8 mouse cellular contexts compared by ENCODE assay signal in the genomic region with DNA sequence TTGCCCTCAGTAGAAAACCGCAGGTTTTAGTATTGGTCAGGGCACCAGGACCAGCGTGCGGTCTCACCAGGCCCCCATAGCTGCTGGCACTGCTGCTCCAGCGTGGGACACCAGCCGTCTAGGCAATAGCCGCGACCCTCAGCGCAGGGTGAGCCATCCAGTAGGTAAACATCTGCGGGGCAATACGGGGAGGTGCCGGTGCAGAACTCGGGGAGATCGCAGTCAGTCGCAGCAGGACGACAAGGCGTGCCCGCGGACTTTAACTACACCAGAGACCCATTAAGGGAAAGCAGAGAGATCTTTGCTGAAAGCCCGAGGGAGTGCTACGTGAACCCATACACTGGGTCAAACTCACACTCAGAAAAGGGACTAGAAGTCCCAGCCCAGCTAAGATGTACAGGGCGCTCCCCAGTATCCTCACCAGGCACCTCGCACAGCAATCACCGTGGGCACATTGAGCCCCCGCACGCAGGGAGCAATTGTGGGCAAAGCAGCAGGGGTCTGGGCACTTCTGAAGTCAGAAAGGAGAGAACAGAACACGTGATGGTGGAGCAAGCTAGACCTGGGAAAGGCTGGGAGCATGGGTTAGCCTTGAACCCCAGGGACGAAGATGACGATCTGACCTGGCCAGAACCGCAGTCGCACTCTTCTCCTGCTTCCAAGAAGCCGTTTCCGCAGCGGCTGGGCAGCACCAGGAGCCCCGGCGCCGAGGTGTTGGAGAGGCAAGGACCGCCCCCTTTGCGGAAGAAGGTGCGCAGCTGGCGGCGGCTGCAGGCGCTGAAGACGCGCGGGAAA. TPM values are rescaled to one million over a fixed set of nuclear protein-coding genes. Genes with fewer than 3 reads are reported as not detected.
A peak's percentile ranks its signal among the peaks of the same experiment; 100 is the strongest.
DNase-seq lines count a peak whose midpoint lies in the region; ATAC-seq and TF ChIP-seq lines count a peak whose summit lies in the region.

No protein-coding gene starts in this region.

- H3K27me3 ChIP-seq in heart, embryonic 11.5 days (ENCODE audit: control insufficient read depth, insufficient read depth, low read length) = peaks cover 59% of the 10 kb centered on the region
- H3K27me3 ChIP-seq in hindbrain, embryonic 14.5 days (ENCODE audit: control insufficient read depth, insufficient read depth, low read length) = peaks cover 49% of the 10 kb centered on the region
- peaks cover 41% of the 10 kb centered on the region for H3K27me3 ChIP-seq in midbrain, postnatal 0 days (ENCODE audit: insufficient read depth, low read length)

- 1% methylated on average over 45 of the region's 45 CpGs for WGBS in heart, embryonic 11.5 days (ENCODE audit: insufficient replicate concordance)
- WGBS in hindbrain, embryonic 14.5 days = 1% methylated on average over 45 of the region's 45 CpGs
- WGBS in midbrain, postnatal 0 days = 2% methylated on average over 42 of the region's 45 CpGs

- H3K9me3 ChIP-seq in heart, embryonic 11.5 days (replicated peaks; ENCODE audit: control insufficient read depth, low read length) = no peaks in the 10 kb centered on the region
- H3K9me3 ChIP-seq in hindbrain, embryonic 14.5 days (ENCODE audit: control insufficient read depth, low read length) = no peaks in the 10 kb centered on the region
- H3K9me3 ChIP-seq in midbrain, postnatal 0 days (ENCODE audit: low read length) = no peaks in the 10 kb centered on the region

- no peak for TF ChIP-seq POLR2A in brain, embryonic 14.5 days (IDR thresholded peaks at IDR 0.05; ENCODE audit: borderline replicate concordance, extremely low read depth, insufficient read depth, insufficient read length, poor library complexity, severe bottlenecking)

- no peaks in the 10 kb centered on the region for H3K36me3 ChIP-seq in heart, embryonic 11.5 days (ENCODE audit: control insufficient read depth, insufficient read depth, low read length)
- H3K36me3 ChIP-seq in hindbrain, embryonic 14.5 days (replicated peaks; ENCODE audit: control insufficient read depth, insufficient read depth) = no peaks in the 10 kb centered on the region
- H3K36me3 ChIP-seq in midbrain, postnatal 0 days (ENCODE audit: insufficient read depth, low read length) = no peaks in the 10 kb centered on the region

- peaks cover 21% of the 10 kb centered on the region for H3K4me1 ChIP-seq in heart, embryonic 11.5 days (ENCODE audit: control insufficient read depth, insufficient read depth, low read length)
- peaks cover 16% of the 10 kb centered on the region for H3K4me1 ChIP-seq in hindbrain, embryonic 14.5 days (replicated peaks; ENCODE audit: control insufficient read depth, insufficient read depth, low read length)
- H3K4me1 ChIP-seq in midbrain, postnatal 0 days (ENCODE audit: insufficient read depth, low read length) = peaks cover 10% of the 10 kb centered on the region; the same call in 1 of the 2 replicates

- DNase-seq in heart, postnatal 36 days = no peak
- peak; percentile 39 for DNase-seq in brain, embryonic 14.5 days (ENCODE audit: low read depth)
- peak; percentile 31 for DNase-seq in hindbrain, embryonic 14.5 days (ENCODE audit: low spot score)
- DNase-seq in midbrain, postnatal 0 days (ENCODE audit: low spot score) = no peak
- no peak for DNase-seq in adrenal gland, adult (ENCODE audit: inconsistent age in 2 of 2, low spot score in 1 of 2)
- DNase-seq in adipocyte (ENCODE audit: low spot score) = no peak
- DNase-seq in left cerebral cortex, adult 18-20 months (ENCODE audit: low spot score in 2 of 2) = no peak

- H3K4me2 ChIP-seq in heart, embryonic 11.5 days = peak overlapping the region; percentile 69
- peak overlapping the region; percentile 56 for H3K4me2 ChIP-seq in hindbrain, embryonic 14.5 days (replicated peaks)
- peak overlapping the region; percentile 58 for H3K4me2 ChIP-seq in midbrain, postnatal 0 days (ENCODE audit: low read depth, low read length, poor library complexity, severe bottlenecking)

- no peak for ATAC-seq in heart, embryonic 11.5 days (replicated peaks; ENCODE audit: insufficient number of reproducible peaks, low FRiP score, low TSS enrichment)
- ATAC-seq in hindbrain, embryonic 14.5 days (ENCODE audit: low FRiP score) = no peak
- ATAC-seq in midbrain, postnatal 0 days (ENCODE audit: low FRiP score) = 0 out of 2 replicates have a peak, but pooled peaks have one; percentile 14

- peak overlapping the region; percentile 42 for H3K4me3 ChIP-seq in heart, embryonic 11.5 days (ENCODE audit: low read depth, low read length)
- peak overlapping the region; percentile 33 for H3K4me3 ChIP-seq in hindbrain, embryonic 14.5 days (replicated peaks; ENCODE audit: low read length)
- H3K4me3 ChIP-seq in midbrain, postnatal 0 days (ENCODE audit: low read depth, low read length) = peak overlapping the region; percentile 33

- intact Hi-C loops in heart, postnatal 36 days (cut with DNase I) = no loop called here

- no peak overlapping the region for H3K27ac ChIP-seq in heart, embryonic 11.5 days (ENCODE audit: low read depth, low read length)
- no peak overlapping the region for H3K27ac ChIP-seq in hindbrain, embryonic 14.5 days
- H3K27ac ChIP-seq in midbrain, postnatal 0 days (ENCODE audit: low read depth, low read length) = no peak overlapping the region

- H3K9ac ChIP-seq in heart, embryonic 11.5 days (ENCODE audit: low read depth, low read length) = 0 out of 2 replicates have a peak overlapping the region, but pooled peaks have one; percentile 6
- H3K9ac ChIP-seq in hindbrain, embryonic 14.5 days = peak overlapping the region; percentile 42
- H3K9ac ChIP-seq in midbrain, postnatal 0 days (replicated peaks; ENCODE audit: low read length, poor library complexity, severe bottlenecking) = peak overlapping the region; percentile 48

- no peak for TF ChIP-seq CTCF in brain, embryonic 14.5 days (IDR thresholded peaks at IDR 0.05; ENCODE audit: borderline replicate concordance, extremely low read depth, insufficient read depth, insufficient read length)
- no peak for TF ChIP-seq CTCF in midbrain, postnatal 0 days (IDR thresholded peaks at IDR 0.05)

RNA-seq across cellular contexts. Expression of a gene that starts 9.6 kb away (rescaled TPM):
- 4.1 and 5.7 TPM in 2 replicates for polyA plus RNA-seq in heart, embryonic 11.5 days (2014; fragmentation: Nextera tagmentation; extraction: Ambion mirVana)
- 1 to 10 TPM; 1.7 to 2.2 TPM for total RNA-seq in heart, postnatal 36 days (2021)
- polyA plus RNA-seq in brain, embryonic 14.5 days (2012; rRNA removed) = 4.9 and 5.4 TPM in 2 replicates
- polyA plus RNA-seq in hindbrain, embryonic 14.5 days (2014; fragmentation: Nextera tagmentation; extraction: Ambion mirVana) = 0.81 and 1.4 TPM in 2 replicates
- total RNA-seq in midbrain, postnatal 0 days (2014; rRNA removed) = 0.57 and 1.4 TPM in 2 replicates
- 2.1 TPM in 2 replicates for polyA plus RNA-seq in midbrain, postnatal 0 days (2015; fragmentation: Nextera tagmentation; extraction: Ambion mirVana)
- 10 to 100 TPM in 1 of 2 experiments, 1 to 10 TPM in 1; 6.4 to 12.4 TPM for total RNA-seq in left cerebral cortex, adult 18-20 months (2021)

RNA-seq across cellular contexts. Expression of a gene that starts 11.2 kb away (rescaled TPM):
- 2.9 and 3.8 TPM in 2 replicates for polyA plus RNA-seq in heart, embryonic 11.5 days (2014; fragmentation: Nextera tagmentation; extraction: Ambion mirVana)
- total RNA-seq in heart, postnatal 36 days (2021) = 10 to 100 TPM in 1 of 2 experiments, 1 to 10 TPM in 1; 6.9 to 10.4 TPM
- 43.7 and 54.0 TPM in 2 replicates for polyA plus RNA-seq in brain, embryonic 14.5 days (2012; rRNA removed)
- 49.2 and 50.8 TPM in 2 replicates for polyA plus RNA-seq in hindbrain, embryonic 14.5 days (2014; fragmentation: Nextera tagmentation; extraction: Ambion mirVana)
- total RNA-seq in midbrain, postnatal 0 days (2014; rRNA removed) = 56.3 and 68.6 TPM in 2 replicates
- polyA plus RNA-seq in midbrain, postnatal 0 days (2015; fragmentation: Nextera tagmentation; extraction: Ambion mirVana) = 57.9 and 62.2 TPM in 2 replicates
- total RNA-seq in left cerebral cortex, adult 18-20 months (2021) = 10 to 100 TPM; 53.4 to 58.4 TPM

RNA-seq across cellular contexts. Expression of a gene that starts 32.5 kb away (rescaled TPM):
- 0.11 and 0.16 TPM in 2 replicates for polyA plus RNA-seq in heart, embryonic 11.5 days (2014; fragmentation: Nextera tagmentation; extraction: Ambion mirVana)
- 1 to 10 TPM; 1.9 to 4.6 TPM for total RNA-seq in heart, postnatal 36 days (2021)
- polyA plus RNA-seq in brain, embryonic 14.5 days (2012; rRNA removed) = 0.35 and 0.52 TPM in 2 replicates
- 0.27 and 0.39 TPM in 2 replicates for polyA plus RNA-seq in hindbrain, embryonic 14.5 days (2014; fragmentation: Nextera tagmentation; extraction: Ambion mirVana)
- 1.4 and 1.9 TPM in 2 replicates for total RNA-seq in midbrain, postnatal 0 days (2014; rRNA removed)
- polyA plus RNA-seq in midbrain, postnatal 0 days (2015; fragmentation: Nextera tagmentation; extraction: Ambion mirVana) = 0.22 and 0.27 TPM in 2 replicates
- total RNA-seq in left cerebral cortex, adult 18-20 months (2021) = under 1 TPM; 0.53 to 0.80 TPM

Comparison
In these comparisons a context has a peak if more than half of its experiments do, and no peak if none do; other contexts are left out.
1. DNase-seq: peak in brain, embryonic 14.5 days (single experiment) and hindbrain, embryonic 14.5 days (single experiment); none in heart, postnatal 36 days (0 of 2), midbrain, postnatal 0 days (single experiment), adrenal gland, adult (0 of 2), adipocyte (single experiment) and left cerebral cortex, adult 18-20 months (0 of 2).
2. Peak in every context shown above with its lines, with median percentiles within 50 percentile points of each other: H3K4me2 ChIP-seq, H3K4me3 ChIP-seq and H3K9ac ChIP-seq.